Mouse (Mus musculus) lung, embryonic 16.5 days (tissue): ENCODE measurements around the gene Rorb. TPM values are rescaled to one million over a fixed set of nuclear protein-coding genes. Genes with fewer than 3 reads are reported as not detected.

Experiments
- ATAC-seq: fragments of 200-750 bp; cut with Nextera tagmentation; 2 replicates; pipeline ENCODE4 v1.8.0; 2017; ENCODE audit warnings: low read depth, mild to moderate bottlenecking, moderate library complexity
- H3K27ac ChIP-seq: fragments of 300-500 bp; sonication (generic); 2 replicates; pipeline ENCODE4 v1.5.1; 2014; ENCODE audit warnings: mild to moderate bottlenecking, control low read depth, low read length
- H3K27me3 ChIP-seq: fragments of 300-500 bp; sonication (generic); 2 replicates; pipeline ENCODE4 v1.6.1; 2014; ENCODE audit warnings: low read depth, low read length, mixed read lengths; ENCODE audit not compliant: control insufficient read depth, insufficient read depth
- H3K36me3 ChIP-seq: fragments of 300-500 bp; sonication (generic); 2 replicates; pipeline ENCODE4 v1.6.1; 2014; ENCODE audit warnings: low read length; ENCODE audit not compliant: control insufficient read depth, insufficient read depth
- H3K4me1 ChIP-seq: fragments of 300-500 bp; sonication (generic); replicated peaks from 2 replicates; pipeline ENCODE4 v1.6.1; 2014; ENCODE audit warnings: low read length, mixed read lengths; ENCODE audit not compliant: control insufficient read depth, insufficient read depth
- H3K4me2 ChIP-seq: fragments of 300-500 bp; sonication (generic); 2 replicates; pipeline ENCODE4 v1.6.1; 2014; ENCODE audit warnings: low read depth, low read length, control low read depth
- H3K4me3 ChIP-seq: fragments of 300-500 bp; sonication (generic); 2 replicates; pipeline ENCODE4 v1.5.1; 2014; ENCODE audit warnings: mild to moderate bottlenecking, low read length, control low read depth
- H3K9ac ChIP-seq: fragments of 300-500 bp; sonication (generic); 2 replicates; pipeline ENCODE4 v1.6.1; 2014; ENCODE audit warnings: low read length, control low read depth
- H3K9me3 ChIP-seq: fragments of 300-500 bp; sonication (generic); 2 replicates; pipeline ENCODE4 v1.6.1; 2016; ENCODE audit warnings: low read length; ENCODE audit not compliant: control insufficient read depth
- WGBS: fragments of 180-500 bp; shearing (Covaris S2); extraction: QIAGEN DNeasy Blood & Tissue Kit; methylation state at CpG from one replicate; pipeline ENCODE4 v1.1.7; 2014; 5-methylcytosine and 5-hydroxymethylcytosine counted together
- polyA plus RNA-seq: library from polyadenylated mRNA; unstranded; fragments of >200 nt; fragmentation: Nextera tagmentation; extraction: Ambion mirVana; gene quantifications from 2 replicates; pipeline ENCODE4 v1.2.1, GENCODE M21; 2015

Rorb gene
- polyA plus RNA-seq, 1 experiment from 2014 or later = 1.6 TPM

GRCm38 (mm10) chr19:19108596-19109381, 2.2 kb downstream of the Rorb start:
- Histone ChIP-seq H3K27me3 (peaks cover 19% of the 10 kb centered on the region), H3K36me3 (no peaks in the 10 kb centered on the region), H3K4me2 (no peak overlapping the region), H3K9ac (no peak overlapping the region), H3K9me3 (no peaks in the 10 kb centered on the region), H3K27ac (no peak overlapping the region), H3K4me3 (peak overlapping the region; percentile 48; the same call in 1 of the 2 replicates), H3K4me1 (peaks cover 8% of the 10 kb centered on the region; the same call in 1 of the 2 replicates)
- ATAC-seq = no peak
- 37% methylated on average over 13 of the region's 13 CpGs for WGBS

- ATAC-seq = no peak
- no peaks in the 10 kb centered on the region for H3K9me3 ChIP-seq
- no peak overlapping the region for H3K4me2 ChIP-seq
- no peak overlapping the region for H3K4me3 ChIP-seq
- H3K27ac ChIP-seq = no peak overlapping the region
- peaks cover 1% of the 10 kb centered on the region; the same call in 1 of the 2 replicates for H3K4me1 ChIP-seq
- H3K36me3 ChIP-seq = no peaks in the 10 kb centered on the region
- 75% methylated on average over 2 of the region's 2 CpGs for WGBS
- H3K9ac ChIP-seq = no peak overlapping the region
- peaks cover 14% of the 10 kb centered on the region for H3K27me3 ChIP-seq
These were observed 6.4 kb downstream of the Rorb start for GRCm38 (mm10) chr19:19104581-19104980.

GRCm38 (mm10) chr19:19097149-19097548, 13.8 kb downstream of the Rorb start:
- H3K27me3 ChIP-seq = no peaks in the 10 kb centered on the region
- no peak overlapping the region for H3K9ac ChIP-seq
- H3K4me1 ChIP-seq = no peaks in the 10 kb centered on the region
- no peaks in the 10 kb centered on the region for H3K9me3 ChIP-seq
- H3K4me3 ChIP-seq = no peak overlapping the region
- no peak for ATAC-seq
- no peak overlapping the region for H3K27ac ChIP-seq
- WGBS = 55% methylated on average over 6 of the region's 6 CpGs
- H3K36me3 ChIP-seq = no peaks in the 10 kb centered on the region
- no peak overlapping the region for H3K4me2 ChIP-seq

DNA sequence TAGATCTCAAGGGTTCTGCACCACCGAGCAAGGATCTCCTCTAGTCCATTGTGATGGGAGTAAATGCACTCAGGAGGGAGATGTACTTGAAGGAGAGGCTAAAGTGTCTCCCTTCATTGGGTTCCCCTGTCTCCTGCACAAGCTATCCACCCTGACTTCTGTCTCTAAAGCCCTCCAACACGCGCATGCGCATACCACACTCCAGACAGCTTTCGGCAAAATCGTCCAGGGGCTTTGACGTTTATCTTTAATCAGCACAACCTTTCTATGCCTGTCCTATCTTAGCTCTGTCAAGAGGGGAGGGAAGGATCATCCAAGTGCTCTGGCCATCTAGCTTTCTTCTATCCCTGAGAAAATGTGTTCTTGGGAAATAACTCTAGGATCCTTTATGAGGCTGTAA, 21.6 kb downstream of the Rorb start:
- no peaks in the 10 kb centered on the region for H3K36me3 ChIP-seq
- no peak overlapping the region for H3K4me2 ChIP-seq
- WGBS = 73% methylated on average over 7 of the region's 7 CpGs

GRCm38 (mm10) chr19:19077880-19078279, 33.1 kb downstream of the Rorb start:
- no peak overlapping the region for H3K4me3 ChIP-seq
- no peaks in the 10 kb centered on the region for H3K4me1 ChIP-seq
- 63% methylated on average over 8 of the region's 8 CpGs for WGBS
- H3K27me3 ChIP-seq = no peaks in the 10 kb centered on the region
- H3K9me3 ChIP-seq = no peaks in the 10 kb centered on the region
- no peak overlapping the region for H3K9ac ChIP-seq
- H3K4me2 ChIP-seq = no peak overlapping the region
- H3K27ac ChIP-seq = no peak overlapping the region
- no peak for ATAC-seq
- no peaks in the 10 kb centered on the region for H3K36me3 ChIP-seq

More for the DNA sequence above, 21.6 kb downstream of the Rorb start:
- no peaks in the 10 kb centered on the region for H3K9me3 ChIP-seq
- no peak overlapping the region for H3K4me3 ChIP-seq
- no peaks in the 10 kb centered on the region for H3K4me1 ChIP-seq
- H3K27ac ChIP-seq = no peak overlapping the region
- H3K9ac ChIP-seq = no peak overlapping the region
- no peak for ATAC-seq
- no peaks in the 10 kb centered on the region for H3K27me3 ChIP-seq

DNA sequence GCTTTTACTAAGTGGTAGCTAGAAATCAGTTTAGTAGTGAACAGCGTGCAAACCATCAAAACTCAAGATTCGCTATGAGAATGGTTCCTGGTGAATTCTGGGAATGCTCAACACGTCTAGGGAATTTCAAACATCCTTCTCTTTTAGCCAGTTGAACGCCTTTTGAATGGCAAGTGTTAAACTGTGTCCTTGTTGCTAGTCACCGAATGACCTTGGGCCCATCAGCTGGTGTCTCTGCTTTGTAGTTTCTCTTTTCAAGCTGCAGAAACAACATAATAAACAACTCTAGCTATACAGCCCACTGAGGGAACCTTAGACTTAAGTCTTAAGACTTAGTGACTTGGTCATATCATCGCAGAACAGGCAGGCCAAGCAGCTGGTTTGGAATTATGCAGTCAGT, 36.2 kb downstream of the Rorb start:
- WGBS = 75% methylated on average over 6 of the region's 6 CpGs
- H3K4me1 ChIP-seq = no peaks in the 10 kb centered on the region
- H3K27ac ChIP-seq = no peak overlapping the region
- H3K4me3 ChIP-seq = no peak overlapping the region
- H3K9ac ChIP-seq = no peak overlapping the region
- no peaks in the 10 kb centered on the region for H3K27me3 ChIP-seq
- no peak overlapping the region for H3K4me2 ChIP-seq
- no peak for ATAC-seq
- no peaks in the 10 kb centered on the region for H3K9me3 ChIP-seq
- no peaks in the 10 kb centered on the region for H3K36me3 ChIP-seq

DNA sequence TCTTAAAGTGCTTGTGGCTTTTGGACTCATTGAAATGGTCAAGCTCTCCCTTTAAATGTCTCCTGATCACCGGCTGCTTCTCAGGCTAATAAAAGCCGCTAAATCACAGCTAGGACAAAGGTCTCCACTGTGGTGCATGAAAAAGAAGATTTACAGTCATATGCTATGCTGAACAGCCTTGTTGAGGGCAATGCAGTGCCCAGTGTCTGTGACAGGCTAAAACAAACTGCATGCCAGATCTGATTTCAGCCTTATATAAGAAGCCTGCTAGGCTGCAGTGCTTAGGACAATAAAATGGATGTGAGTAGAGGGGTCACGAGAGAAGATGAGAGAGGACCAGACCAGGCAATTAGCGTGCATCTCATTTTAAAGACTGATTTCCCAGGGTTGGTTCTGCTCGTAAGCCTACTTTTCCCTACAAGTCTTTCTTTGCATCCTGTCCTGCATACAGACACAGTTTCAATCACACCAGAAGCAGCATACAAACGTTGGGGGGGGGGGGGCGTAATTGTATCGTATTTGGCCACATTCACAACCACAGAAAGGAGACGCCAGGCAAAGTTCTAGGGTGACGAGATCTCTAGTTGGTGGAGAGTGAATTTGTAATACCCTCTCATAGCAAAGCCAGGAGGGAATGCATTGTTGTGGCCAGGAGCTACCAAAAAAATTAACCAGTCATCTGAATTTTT, 52.1 kb downstream of the Rorb start:
- no peak overlapping the region for H3K9ac ChIP-seq
- H3K9me3 ChIP-seq = no peaks in the 10 kb centered on the region
- H3K4me3 ChIP-seq = no peak overlapping the region
- 70% methylated on average over 10 of the region's 10 CpGs for WGBS
- H3K4me2 ChIP-seq = no peak overlapping the region
- no peak for ATAC-seq
- H3K27me3 ChIP-seq = no peaks in the 10 kb centered on the region
- no peak overlapping the region for H3K27ac ChIP-seq
- H3K36me3 ChIP-seq = no peaks in the 10 kb centered on the region
- H3K4me1 ChIP-seq = no peaks in the 10 kb centered on the region

GRCm38 (mm10) chr19:19058201-19058600, 52.8 kb downstream of the Rorb start:
- H3K4me1 ChIP-seq = no peaks in the 10 kb centered on the region
- WGBS = 90% methylated on average over 8 of the region's 8 CpGs
- no peak overlapping the region for H3K4me3 ChIP-seq
- H3K4me2 ChIP-seq = no peak overlapping the region
- no peak for ATAC-seq
- no peaks in the 10 kb centered on the region for H3K9me3 ChIP-seq
- no peaks in the 10 kb centered on the region for H3K36me3 ChIP-seq
- no peaks in the 10 kb centered on the region for H3K27me3 ChIP-seq
- no peak overlapping the region for H3K27ac ChIP-seq
- H3K9ac ChIP-seq = no peak overlapping the region

- H3K9me3 ChIP-seq = no peaks in the 10 kb centered on the region
- H3K4me2 ChIP-seq = no peak overlapping the region
- no peak overlapping the region for H3K4me3 ChIP-seq
- no peak overlapping the region for H3K9ac ChIP-seq
- no peak for ATAC-seq
- H3K27me3 ChIP-seq = no peaks in the 10 kb centered on the region
- no peak overlapping the region for H3K27ac ChIP-seq
- no peaks in the 10 kb centered on the region for H3K4me1 ChIP-seq
- WGBS = 37% methylated on average over 2 of the region's 2 CpGs
- no peaks in the 10 kb centered on the region for H3K36me3 ChIP-seq
These were observed 67.9 kb downstream of the Rorb start for GRCm38 (mm10) chr19:19043138-19043537.
